ENCODE assay signal across 8 mouse cellular contexts in the genomic region with DNA sequence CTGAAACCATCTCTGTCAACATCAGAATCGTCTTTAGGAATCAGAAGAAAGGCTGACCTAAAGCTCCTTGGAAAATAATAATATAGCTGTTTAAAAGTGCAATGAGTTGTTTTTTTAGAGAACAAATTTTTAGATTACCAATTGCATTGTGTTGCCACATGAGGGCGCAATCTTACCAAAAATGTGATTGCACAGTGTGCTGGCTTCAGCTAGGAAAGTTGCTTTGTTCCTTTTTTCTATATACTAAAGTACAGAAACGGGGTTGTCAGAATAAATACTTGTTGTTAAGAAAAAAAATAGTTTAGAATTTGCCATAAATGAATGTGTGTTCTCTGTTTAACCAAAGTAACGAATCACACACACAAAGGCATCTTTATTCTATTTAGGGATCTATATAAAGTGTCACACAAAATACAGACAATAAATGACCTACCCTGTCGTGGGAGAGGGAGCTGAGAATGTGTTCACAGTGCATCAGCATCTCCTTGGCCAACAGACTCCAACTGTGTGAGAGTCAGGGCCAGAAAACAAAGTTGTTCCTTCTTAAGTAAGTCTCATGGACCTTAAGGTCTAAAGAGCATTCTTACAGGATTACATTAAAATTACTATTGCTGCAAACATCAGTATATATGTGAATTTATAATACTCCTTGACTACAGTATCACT.
A peak's percentile ranks its signal among the peaks of the same experiment; 100 is the strongest.
DNase-seq lines count a peak whose midpoint lies in the region; ATAC-seq and TF ChIP-seq lines count a peak whose summit lies in the region.

No protein-coding gene starts in this region.

- H3K4me3 ChIP-seq in lung, embryonic 14.5 days (ENCODE audit: low read depth, low read length): no peak overlapping the region
- no peak overlapping the region for H3K4me3 ChIP-seq in midbrain, postnatal 0 days (ENCODE audit: low read depth, low read length)

- no peak overlapping the region for H3K27ac ChIP-seq in lung, embryonic 14.5 days (ENCODE audit: low read depth)
- no peak overlapping the region for H3K27ac ChIP-seq in midbrain, postnatal 0 days (ENCODE audit: low read depth, low read length)

- DNase-seq in frontal cortex, postnatal 36 days (ENCODE audit: low spot score in 2 of 2): peak; percentile 19 to 36
- DNase-seq in lung, embryonic 14.5 days: peak; percentile 85
- no peak for DNase-seq in lung, postnatal 25 days (ENCODE audit: low spot score)
- peak; percentile 23 to 48 for DNase-seq in cerebellum, postnatal 25 days
- DNase-seq in hindlimb bud, embryonic 11.5 days (ENCODE audit: extremely low spot score, low read depth, low spot score): peak; percentile 26
- peak; percentile 75 for DNase-seq in midbrain, postnatal 0 days (ENCODE audit: low spot score)
- DNase-seq in spleen, adult 12 weeks (ENCODE audit: low spot score): no peak

- H3K4me1 ChIP-seq in lung, embryonic 14.5 days (ENCODE audit: insufficient read depth): no peaks in the 10 kb centered on the region
- no peaks in the 10 kb centered on the region for H3K4me1 ChIP-seq in midbrain, postnatal 0 days (ENCODE audit: insufficient read depth, low read length)

- H3K36me3 ChIP-seq in lung, embryonic 14.5 days (ENCODE audit: insufficient read depth): no peaks in the 10 kb centered on the region
- H3K36me3 ChIP-seq in midbrain, postnatal 0 days (ENCODE audit: insufficient read depth, low read length): no peaks in the 10 kb centered on the region

- WGBS in lung, embryonic 14.5 days: 12% methylated on average over 5 of the region's 5 CpGs
- WGBS in midbrain, postnatal 0 days: 15% methylated on average over 5 of the region's 5 CpGs

- ATAC-seq in frontal cortex, adult (ENCODE audit: low TSS enrichment): no peak; the same call in 1 of the 2 replicates
- ATAC-seq in lung, embryonic 14.5 days (ENCODE audit: insufficient read depth): no peak
- ATAC-seq in midbrain, postnatal 0 days (ENCODE audit: low FRiP score): peak; percentile 56; the same call in 1 of the 2 replicates

- H3K9ac ChIP-seq in lung, embryonic 14.5 days: no peak overlapping the region
- no peak overlapping the region for H3K9ac ChIP-seq in midbrain, postnatal 0 days (replicated peaks; ENCODE audit: low read length, poor library complexity, severe bottlenecking)

- no peak overlapping the region for H3K4me2 ChIP-seq in lung, embryonic 14.5 days
- H3K4me2 ChIP-seq in midbrain, postnatal 0 days (ENCODE audit: low read depth, low read length, poor library complexity, severe bottlenecking): no peak overlapping the region

- no peaks in the 10 kb centered on the region for H3K9me3 ChIP-seq in lung, embryonic 14.5 days (ENCODE audit: low read depth, low read length)
- no peaks in the 10 kb centered on the region for H3K9me3 ChIP-seq in midbrain, postnatal 0 days (ENCODE audit: low read length)

- no peaks in the 10 kb centered on the region for H3K27me3 ChIP-seq in lung, embryonic 14.5 days (ENCODE audit: insufficient read depth, low read length)
- no peaks in the 10 kb centered on the region for H3K27me3 ChIP-seq in midbrain, postnatal 0 days (ENCODE audit: insufficient read depth, low read length)

- peak; percentile 73 for TF ChIP-seq CTCF in lung, embryonic 14.5 days (IDR thresholded peaks at IDR 0.05; ENCODE audit: low read depth)
- peak; percentile 91 for TF ChIP-seq CTCF in midbrain, postnatal 0 days (IDR thresholded peaks at IDR 0.05)

Comparison
In these comparisons a context has a peak if more than half of its experiments do, and no peak if none do; other contexts are left out.
1. DNase-seq: peak in frontal cortex, postnatal 36 days (2 of 2), lung, embryonic 14.5 days (single experiment), cerebellum, postnatal 25 days (2 of 2), hindlimb bud, embryonic 11.5 days (single experiment) and midbrain, postnatal 0 days (single experiment); none in lung, postnatal 25 days (single experiment) and spleen, adult 12 weeks (single experiment).